Mouse (Mus musculus) layer of hippocampus, adult 8-10 months (tissue): ENCODE measurements around the gene Krtap4-1. TPM values are rescaled to one million over a fixed set of nuclear protein-coding genes. Genes with fewer than 3 reads are reported as not detected.

Experiments
- DNase-seq, 2 experiments: peaks; one replicate each; pipeline ENCODE4 v3.0.0; 2022; ENCODE audit warnings: low spot score in 2 of 2
- total RNA-seq, 4 experiments: library from RNA; stranded (reverse); gene quantifications; 2 replicates each; pipeline ENCODE4 v1.2.4; 2022

The Krtap4-1 gene
- total RNA-seq, 4 experiments from 2014 or later, result not detected

DNA sequence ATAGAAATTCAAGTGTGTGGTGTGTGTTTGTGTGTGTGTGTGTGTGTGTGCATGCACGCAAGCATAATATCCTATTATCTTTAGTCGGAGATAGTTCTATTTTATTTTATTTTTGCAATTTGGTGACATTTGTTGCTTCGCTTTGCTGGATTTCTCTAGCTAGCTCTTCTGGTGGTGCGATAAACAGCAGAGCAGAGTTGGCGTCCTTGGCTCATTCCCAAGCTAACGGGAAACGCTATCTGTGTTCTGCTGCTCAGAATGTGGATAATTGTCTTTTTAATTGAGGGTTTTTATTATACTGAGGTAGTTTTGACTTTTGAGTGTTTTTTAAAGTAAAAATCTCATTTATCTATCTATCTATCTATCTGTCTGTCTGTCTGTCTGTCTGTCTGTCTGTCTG, 42.9 kb downstream of the Krtap4-1 start:
- peak; percentile 35 to 53 for DNase-seq

- no peak for DNase-seq
These were observed 44.8 kb downstream of the Krtap4-1 start, which contains the start of gene Krtap1-4 for GRCm38 (mm10) chr11:99583245-99583704. Gene Krtap1-4 (minus strand): TSS chr11:99583654.

GRCm38 (mm10) chr11:99581564-99581963, 46.5 kb downstream of the Krtap4-1 start:
- no peak for DNase-seq

GRCm38 (mm10) chr11:99581051-99581450, 47.0 kb downstream of the Krtap4-1 start:
- no peak for DNase-seq

DNA sequence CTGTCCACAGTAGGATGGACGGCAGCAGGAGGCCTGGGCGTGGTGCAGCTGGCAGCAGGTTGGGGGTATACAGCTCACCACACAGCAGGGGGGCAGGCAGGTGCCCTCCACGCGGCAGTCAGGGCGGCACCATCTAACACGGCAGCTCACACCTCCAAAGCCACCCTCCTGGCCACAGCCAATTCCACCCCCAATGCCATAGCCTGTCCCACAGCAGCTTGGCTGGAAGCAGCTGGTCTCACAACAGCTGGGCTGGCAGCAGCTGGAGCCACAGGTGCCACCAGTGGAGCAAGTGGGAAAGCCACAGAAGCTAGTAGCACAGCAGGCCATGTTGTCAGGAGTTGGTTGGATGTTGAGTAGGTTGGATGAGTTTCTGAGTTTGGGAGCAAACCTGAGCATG, 47.4 kb downstream of the Krtap4-1 start, which contains the start of gene Krtap1-5:
Gene Krtap1-5, minus strand, starts transcription at position 381 of the 400 bp plus-strand sequence.
- no peak for DNase-seq

Other genes with a start within 250 kb of the Krtap4-1 start
- 10 to 100 TPM; 10.4 to 12.6 (median 11.0) TPM for gene Krt10, start 238.9 kb downstream of the Krtap4-1 start, total RNA-seq
- gene Krt12, start 206.0 kb downstream of the Krtap4-1 start, total RNA-seq, result 1 to 10 TPM in 3 of 4 experiments, under 1 TPM in 1; 0.85 to 1.7 (median 1.5) TPM
- not detected for gene Krt20, start 190.1 kb downstream of the Krtap4-1 start, total RNA-seq
- not detected for gene Krt23, start 135.1 kb downstream of the Krtap4-1 start, total RNA-seq
- gene Krt39, start 106.9 kb downstream of the Krtap4-1 start, total RNA-seq, result not detected
- gene Krt40, start 85.1 kb downstream of the Krtap4-1 start, total RNA-seq, result not detected
- not detected for gene Krtap3-3, start 77.4 kb downstream of the Krtap4-1 start, total RNA-seq
- gene Krtap3-2, start 71.4 kb downstream of the Krtap4-1 start, total RNA-seq, result not detected
- gene Gm11939, start 68.8 kb downstream of the Krtap4-1 start, total RNA-seq, result not detected
- gene Krtap3-1, start 61.6 kb downstream of the Krtap4-1 start, total RNA-seq, result not detected
- not detected for gene Krtap1-5, start 47.2 kb downstream of the Krtap4-1 start, total RNA-seq
- gene Krtap1-4, start 44.6 kb downstream of the Krtap4-1 start, total RNA-seq, result not detected
- gene Krtap1-3, start 36.9 kb downstream of the Krtap4-1 start, total RNA-seq, result not detected
- gene Krtap9-3, start 30.1 kb downstream of the Krtap4-1 start, total RNA-seq, result not detected
- not detected for gene Gm11938, start 24.9 kb downstream of the Krtap4-1 start, total RNA-seq
- gene Gm11937, start 18.0 kb downstream of the Krtap4-1 start, total RNA-seq, result not detected
- not detected for gene Krtap2-4, start 13.4 kb downstream of the Krtap4-1 start, total RNA-seq
- gene Gm11562, start 7.8 kb downstream of the Krtap4-1 start, total RNA-seq, result not detected
- gene Krtap4-2, start 6.8 kb upstream of the Krtap4-1 start, total RNA-seq, result not detected
- not detected for gene Krtap4-7, start 15.9 kb upstream of the Krtap4-1 start, total RNA-seq
- gene Gm11555, start 22.0 kb upstream of the Krtap4-1 start, total RNA-seq, result not detected
- not detected for gene Gm11563, start 30.7 kb upstream of the Krtap4-1 start, total RNA-seq
- gene Krtap4-6, start 37.7 kb upstream of the Krtap4-1 start, total RNA-seq, result not detected
- not detected for gene Gm14190, start 62.5 kb upstream of the Krtap4-1 start, total RNA-seq
- gene Gm14180, start 106.1 kb upstream of the Krtap4-1 start, total RNA-seq, result not detected
- not detected for gene Gm11595, start 144.7 kb upstream of the Krtap4-1 start, total RNA-seq
- gene Krtap4-8, start 152.5 kb upstream of the Krtap4-1 start, total RNA-seq, result not detected
- not detected for gene Krtap4-9, start 157.0 kb upstream of the Krtap4-1 start, total RNA-seq
- not detected for gene Gm11596, start 165.2 kb upstream of the Krtap4-1 start, total RNA-seq
- gene Gm11569, start 170.7 kb upstream of the Krtap4-1 start, total RNA-seq, result not detected
- not detected for gene Gm11554, start 176.2 kb upstream of the Krtap4-1 start, total RNA-seq
- gene Krtap4-13, start 181.7 kb upstream of the Krtap4-1 start, total RNA-seq, result not detected
- not detected for gene Gm11564, start 187.4 kb upstream of the Krtap4-1 start, total RNA-seq
- not detected for gene 2300003K06Rik, start 209.8 kb upstream of the Krtap4-1 start, total RNA-seq
- gene Krtap4-16, start 223.4 kb upstream of the Krtap4-1 start, total RNA-seq, result not detected
- not detected for gene Gm11568, start 229.7 kb upstream of the Krtap4-1 start, total RNA-seq
- not detected for gene Gm11559, start 236.2 kb upstream of the Krtap4-1 start, total RNA-seq
- gene Krtap9-1, start 245.2 kb upstream of the Krtap4-1 start, total RNA-seq, result not detected